Mouse (Mus musculus) left cerebral cortex, adult 6 months (tissue): Measurements from ENCODE around the gene Gm20767. TPM values are rescaled to one million over a fixed set of nuclear protein-coding genes. Genes with fewer than 3 reads are reported as not detected.

Experiments
- long read RNA-seq, 2 experiments: library from polyadenylated mRNA; unstranded; transcript quantifications; one replicate each; pipeline ENCODE4 v2.0.0; 2019 to 2020
- polyA plus RNA-seq: library from polyadenylated mRNA; unstranded; fragments of <200 nt; fragmentation: Nextera tagmentation; gene quantifications from 2 replicates; pipeline ENCODE4 v1.2.3, GENCODE M21; 2021

Gene Gm20767
- polyA plus RNA-seq: not detected in 2 replicates
- long read RNA-seq, experiment 1: 0 reads
- long read RNA-seq, experiment 2: 0 reads

GRCm38 (mm10) chr13:120139946-120140345, at the start of gene Gm20767:
Gene Gm20767, plus strand, starts transcription at chr13:120140246.

GRCm38 (mm10) chr13:120172133-120172532, 32.1 kb downstream of the Gm20767 start, which contains the start of gene Gm21818:
Gene Gm21818, plus strand, starts transcription at chr13:120172433.

Other genes starting within 250 kb of the Gm20767 start
- gene Tcstv1, start 245.5 kb upstream of the Gm20767 start, polyA plus RNA-seq: not detected in 2 replicates
- not detected in 2 replicates for gene Gm21761, start 211.0 kb upstream of the Gm20767 start, polyA plus RNA-seq
- not detected in 2 replicates for gene B020031M17Rik, start 189.4 kb upstream of the Gm20767 start, polyA plus RNA-seq
- gene Gm36079, start 113.2 kb upstream of the Gm20767 start, polyA plus RNA-seq: not detected in 2 replicates
- gene Gm21188, start 88.1 kb upstream of the Gm20767 start, polyA plus RNA-seq: not detected in 2 replicates
- not detected in 2 replicates for gene Gm21818, start 32.2 kb downstream of the Gm20767 start, polyA plus RNA-seq
- gene Gm21762, start 75.7 kb downstream of the Gm20767 start, polyA plus RNA-seq: not detected in 2 replicates
- gene Gm21731, start 98.9 kb downstream of the Gm20767 start, polyA plus RNA-seq: not detected in 2 replicates
- gene AF067061, start 122.9 kb downstream of the Gm20767 start, polyA plus RNA-seq: not detected in 2 replicates
- 0.15 TPM in 1 of 2 replicates, not detected in the other for gene BC147527, start 160.1 kb downstream of the Gm20767 start, polyA plus RNA-seq
- gene Tcstv3, start 176.6 kb downstream of the Gm20767 start, polyA plus RNA-seq: not detected in 2 replicates